Mouse (Mus musculus): Measurements from ENCODE around the gene Pax8.

DNA sequence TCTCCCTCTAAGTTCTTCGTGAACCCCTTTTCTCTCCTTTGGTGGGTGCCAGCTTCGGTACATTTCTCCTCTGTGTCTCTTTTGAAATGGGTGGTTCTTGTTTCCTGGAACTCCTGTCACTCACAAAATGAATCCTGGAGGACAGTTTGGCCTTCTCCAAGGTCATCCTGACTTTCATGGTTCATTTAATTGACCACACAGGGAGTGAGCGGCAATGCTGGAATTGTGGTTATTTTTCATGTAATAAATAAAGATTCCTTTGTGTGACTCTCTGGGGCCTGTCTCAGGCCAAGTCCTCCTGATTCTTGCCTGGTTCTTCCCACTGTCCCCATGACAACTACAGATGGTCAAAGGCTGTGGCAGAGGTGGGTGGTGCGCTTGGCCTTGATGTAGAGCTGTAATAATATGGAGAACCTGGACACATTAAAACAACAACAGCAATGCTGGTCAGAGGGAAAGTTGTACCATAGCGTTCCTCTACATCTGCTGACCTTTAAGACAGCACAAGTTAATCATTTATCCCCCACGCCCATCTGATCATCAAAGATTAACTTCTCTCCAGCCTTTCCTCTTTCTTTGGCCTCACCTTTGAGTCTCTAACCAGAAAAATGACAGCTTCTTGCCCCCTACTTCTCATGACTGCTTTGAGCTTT, 54.1 kb downstream of the Pax8 start:
- TF ChIP-seq USF1 (IDR thresholded peaks at IDR 0.05; ENCODE audit: low read depth) (no peak), POLR2A (IDR thresholded peaks at IDR 0.05; ENCODE audit: insufficient read length, low read depth) (no peak), REST (IDR thresholded peaks at IDR 0.05; ENCODE audit: insufficient read depth, insufficient read length) (no peak), POLR2AphosphoS2 (IDR thresholded peaks at IDR 0.05; ENCODE audit: insufficient read length, low read depth) (no peak), TCF12 (IDR thresholded peaks at IDR 0.05; ENCODE audit: insufficient read depth, poor library complexity, severe bottlenecking) (no peak), E2F4 (IDR thresholded peaks at IDR 0.05; ENCODE audit: insufficient read depth) (no peak)
